Mouse (Mus musculus): ENCODE results near the gene Otc. TPM values are rescaled to one million over a fixed set of nuclear protein-coding genes. Genes with fewer than 3 reads are reported as not detected.

The Otc gene
- polyA plus RNA-seq (2015; fragmentation: Nextera tagmentation; extraction: Ambion mirVana) = 0.06 and 0.09 TPM in 2 replicates

- Histone ChIP-seq H3K36me3 (ENCODE audit: control insufficient read depth, insufficient read depth) (no peaks in the 10 kb centered on the region), H3K9me3 (replicated peaks; ENCODE audit: control insufficient read depth, low read length) (no peaks in the 10 kb centered on the region), H3K27ac (ENCODE audit: low read length) (no peak within 1 kb of the TSS), H3K4me2 (ENCODE audit: low read depth, low read length) (no peak within 1 kb of the TSS), H3K27me3 (ENCODE audit: control insufficient read depth, insufficient read depth, low read length) (no peaks in the 10 kb centered on the region), H3K9ac (ENCODE audit: low read length) (no peak within 1 kb of the TSS), H3K4me1 (ENCODE audit: control insufficient read depth, insufficient read depth, low read length) (no peaks in the 10 kb centered on the region), H3K4me3 (ENCODE audit: low read length) (no peak within 1 kb of the TSS)
- 38% methylated on average over 2 of the region's 2 CpGs for WGBS
- no peak for ATAC-seq (replicated peaks; ENCODE audit: extremely low read depth, insufficient read depth, low FRiP score)
These were observed at the start of gene Otc for GRCm38 (mm10) chrX:10251852-10252504. Gene Otc, plus strand, starts transcription at chrX:10252305.

- Histone ChIP-seq H3K4me1 (ENCODE audit: control insufficient read depth, insufficient read depth, low read length) (no peaks in the 10 kb centered on the region), H3K4me2 (ENCODE audit: low read depth, low read length) (no peak overlapping the region), H3K9me3 (replicated peaks; ENCODE audit: control insufficient read depth, low read length) (no peaks in the 10 kb centered on the region), H3K36me3 (ENCODE audit: control insufficient read depth, insufficient read depth) (peaks cover 5% of the 10 kb centered on the region; the same call in 1 of the 2 replicates), H3K4me3 (ENCODE audit: low read length) (no peak overlapping the region), H3K27me3 (ENCODE audit: control insufficient read depth, insufficient read depth, low read length) (no peaks in the 10 kb centered on the region), H3K9ac (ENCODE audit: low read length) (no peak overlapping the region), H3K27ac (ENCODE audit: low read length) (no peak overlapping the region)
- 68% methylated on average over 5 of the region's 5 CpGs for WGBS
- ATAC-seq (replicated peaks; ENCODE audit: extremely low read depth, insufficient read depth, low FRiP score) = no peak
These were observed 46.2 kb upstream of the Otc start for GRCm38 (mm10) chrX:10205937-10206336.

- H3K4me2 ChIP-seq (ENCODE audit: low read depth, low read length) = peak overlapping the region; percentile 60
- H3K27ac ChIP-seq (ENCODE audit: low read length) = peak overlapping the region; percentile 81
- H3K4me3 ChIP-seq (ENCODE audit: low read length) = peak overlapping the region; percentile 65
- ATAC-seq (replicated peaks; ENCODE audit: extremely low read depth, insufficient read depth, low FRiP score) = peak; percentile 23
- 16% methylated on average over 16 of the region's 16 CpGs for WGBS
- H3K9me3 ChIP-seq (replicated peaks; ENCODE audit: control insufficient read depth, low read length) = no peaks in the 10 kb centered on the region
- no peaks in the 10 kb centered on the region for H3K36me3 ChIP-seq (ENCODE audit: control insufficient read depth, insufficient read depth)
- peak overlapping the region; percentile 72 for H3K9ac ChIP-seq (ENCODE audit: low read length)
- no peaks in the 10 kb centered on the region for H3K4me1 ChIP-seq (ENCODE audit: control insufficient read depth, insufficient read depth, low read length)
- no peaks in the 10 kb centered on the region for H3K27me3 ChIP-seq (ENCODE audit: control insufficient read depth, insufficient read depth, low read length)
These were observed 36.1 kb upstream of the Otc start for GRCm38 (mm10) chrX:10215972-10216371.

GRCm38 (mm10) chrX:10216410-10216949, 35.6 kb upstream of the Otc start, which contains the start of gene Rpgr:
Gene Rpgr, minus strand, starts transcription at chrX:10216920.
- 7% methylated on average over 41 of the region's 47 CpGs for WGBS
- no peaks in the 10 kb centered on the region for H3K4me1 ChIP-seq (ENCODE audit: control insufficient read depth, insufficient read depth, low read length)

GRCm38 (mm10) chrX:10219281-10219680, 32.8 kb upstream of the Otc start:
- Histone ChIP-seq H3K27ac (ENCODE audit: low read length) (no peak overlapping the region), H3K36me3 (ENCODE audit: control insufficient read depth, insufficient read depth) (no peaks in the 10 kb centered on the region), H3K9me3 (replicated peaks; ENCODE audit: control insufficient read depth, low read length) (no peaks in the 10 kb centered on the region), H3K9ac (ENCODE audit: low read length) (no peak overlapping the region), H3K4me2 (ENCODE audit: low read depth, low read length) (no peak overlapping the region), H3K4me3 (ENCODE audit: low read length) (no peak overlapping the region), H3K27me3 (ENCODE audit: control insufficient read depth, insufficient read depth, low read length) (no peaks in the 10 kb centered on the region), H3K4me1 (ENCODE audit: control insufficient read depth, insufficient read depth, low read length) (no peaks in the 10 kb centered on the region)
- no peak for ATAC-seq (replicated peaks; ENCODE audit: extremely low read depth, insufficient read depth, low FRiP score)
- WGBS = 50% methylated on average over 6 of the region's 6 CpGs

More at GRCm38 (mm10) chrX:10216410-10216949, 35.6 kb upstream of the Otc start, which contains the start of gene Rpgr:
- H3K36me3 ChIP-seq (ENCODE audit: control insufficient read depth, insufficient read depth) = no peaks in the 10 kb centered on the region
- ATAC-seq (replicated peaks; ENCODE audit: extremely low read depth, insufficient read depth, low FRiP score) = peak; percentile 97
- peak within 1 kb of the TSS; percentile 65 for H3K4me3 ChIP-seq (ENCODE audit: low read length)
- H3K27me3 ChIP-seq (ENCODE audit: control insufficient read depth, insufficient read depth, low read length) = no peaks in the 10 kb centered on the region
- peak within 1 kb of the TSS; percentile 60 for H3K4me2 ChIP-seq (ENCODE audit: low read depth, low read length)
- H3K27ac ChIP-seq (ENCODE audit: low read length) = peak within 1 kb of the TSS; percentile 81
- H3K9ac ChIP-seq (ENCODE audit: low read length) = peak within 1 kb of the TSS; percentile 72
- no peaks in the 10 kb centered on the region for H3K9me3 ChIP-seq (replicated peaks; ENCODE audit: control insufficient read depth, low read length)

- Histone ChIP-seq H3K4me3 (ENCODE audit: low read length) (no peak overlapping the region), H3K4me2 (ENCODE audit: low read depth, low read length) (no peak overlapping the region), H3K36me3 (ENCODE audit: control insufficient read depth, insufficient read depth) (no peaks in the 10 kb centered on the region), H3K9ac (ENCODE audit: low read length) (no peak overlapping the region), H3K27ac (ENCODE audit: low read length) (no peak overlapping the region), H3K9me3 (replicated peaks; ENCODE audit: control insufficient read depth, low read length) (no peaks in the 10 kb centered on the region), H3K4me1 (ENCODE audit: control insufficient read depth, insufficient read depth, low read length) (no peaks in the 10 kb centered on the region), H3K27me3 (ENCODE audit: control insufficient read depth, insufficient read depth, low read length) (no peaks in the 10 kb centered on the region)
- 57% methylated on average over 2 of the region's 2 CpGs for WGBS
- ATAC-seq (replicated peaks; ENCODE audit: extremely low read depth, insufficient read depth, low FRiP score) = no peak
These were observed 19.1 kb upstream of the Otc start for GRCm38 (mm10) chrX:10233051-10233450.

- 51% methylated on average over 3 of the region's 3 CpGs for WGBS
- Histone ChIP-seq H3K4me1 (ENCODE audit: control insufficient read depth, insufficient read depth, low read length) (no peaks in the 10 kb centered on the region), H3K4me3 (ENCODE audit: low read length) (no peak overlapping the region), H3K27ac (ENCODE audit: low read length) (no peak overlapping the region), H3K36me3 (ENCODE audit: control insufficient read depth, insufficient read depth) (no peaks in the 10 kb centered on the region), H3K27me3 (ENCODE audit: control insufficient read depth, insufficient read depth, low read length) (no peaks in the 10 kb centered on the region), H3K9me3 (replicated peaks; ENCODE audit: control insufficient read depth, low read length) (no peaks in the 10 kb centered on the region), H3K9ac (ENCODE audit: low read length) (no peak overlapping the region), H3K4me2 (ENCODE audit: low read depth, low read length) (no peak overlapping the region)
- no peak for ATAC-seq (replicated peaks; ENCODE audit: extremely low read depth, insufficient read depth, low FRiP score)
These were observed 17.5 kb upstream of the Otc start for GRCm38 (mm10) chrX:10234617-10235016.

- Histone ChIP-seq H3K27me3 (ENCODE audit: control insufficient read depth, insufficient read depth, low read length) (no peaks in the 10 kb centered on the region), H3K9me3 (replicated peaks; ENCODE audit: control insufficient read depth, low read length) (no peaks in the 10 kb centered on the region), H3K9ac (ENCODE audit: low read length) (no peak overlapping the region), H3K4me1 (ENCODE audit: control insufficient read depth, insufficient read depth, low read length) (no peaks in the 10 kb centered on the region), H3K27ac (ENCODE audit: low read length) (no peak overlapping the region), H3K4me3 (ENCODE audit: low read length) (no peak overlapping the region), H3K4me2 (ENCODE audit: low read depth, low read length) (no peak overlapping the region), H3K36me3 (ENCODE audit: control insufficient read depth, insufficient read depth) (no peaks in the 10 kb centered on the region)
- WGBS = 51% methylated on average over 4 of the region's 4 CpGs
- ATAC-seq (replicated peaks; ENCODE audit: extremely low read depth, insufficient read depth, low FRiP score) = no peak
These were observed 12.6 kb upstream of the Otc start for GRCm38 (mm10) chrX:10239515-10239914.

- Histone ChIP-seq H3K36me3 (ENCODE audit: control insufficient read depth, insufficient read depth) (no peaks in the 10 kb centered on the region), H3K4me1 (ENCODE audit: control insufficient read depth, insufficient read depth, low read length) (no peaks in the 10 kb centered on the region), H3K4me2 (ENCODE audit: low read depth, low read length) (no peak overlapping the region), H3K4me3 (ENCODE audit: low read length) (no peak overlapping the region), H3K9ac (ENCODE audit: low read length) (no peak overlapping the region), H3K9me3 (replicated peaks; ENCODE audit: control insufficient read depth, low read length) (no peaks in the 10 kb centered on the region), H3K27ac (ENCODE audit: low read length) (no peak overlapping the region), H3K27me3 (ENCODE audit: control insufficient read depth, insufficient read depth, low read length) (no peaks in the 10 kb centered on the region)
- no peak for ATAC-seq (replicated peaks; ENCODE audit: extremely low read depth, insufficient read depth, low FRiP score)
- WGBS = 70% methylated on average over 3 of the region's 3 CpGs
These were observed 8.2 kb upstream of the Otc start for GRCm38 (mm10) chrX:10243916-10244315.
